Mouse (Mus musculus) stomach, postnatal 0 days (tissue): Measurements from ENCODE around the gene Syt17. TPM values are rescaled to one million over a fixed set of nuclear protein-coding genes. Genes with fewer than 3 reads are reported as not detected.

Source experiments
- ATAC-seq: fragments of 200-750 bp; cut with Nextera tagmentation; 2 replicates; pipeline ENCODE4 v1.8.0; 2017; ENCODE audit not compliant: low FRiP score, low TSS enrichment
- DNase-seq: peaks from one replicate; pipeline ENCODE4 v3.0.0-alpha.2; 2016; ENCODE audit warnings: low spot score
- H3K27ac ChIP-seq: fragments of 300-500 bp; sonication (generic); replicated peaks from 2 replicates; pipeline ENCODE4 v1.5.1; 2014; ENCODE audit warnings: mild to moderate bottlenecking, control low read depth
- H3K27me3 ChIP-seq: fragments of 300-500 bp; sonication (generic); 2 replicates; pipeline ENCODE4 v1.6.1; 2014; ENCODE audit warnings: low read length; ENCODE audit not compliant: control insufficient read depth, insufficient read depth
- H3K36me3 ChIP-seq: fragments of 300-500 bp; sonication (generic); 2 replicates; pipeline ENCODE4 v1.6.1; 2014; ENCODE audit warnings: low read length, mixed read lengths; ENCODE audit not compliant: control insufficient read depth, insufficient read depth
- H3K4me1 ChIP-seq: fragments of 300-500 bp; sonication (generic); replicated peaks from 2 replicates; pipeline ENCODE4 v1.6.1; 2014; ENCODE audit warnings: antibody characterized with exemption; ENCODE audit not compliant: control insufficient read depth, insufficient read depth
- H3K4me2 ChIP-seq: fragments of 300-500 bp; sonication (generic); replicated peaks from 2 replicates; pipeline ENCODE4 v1.6.1; 2014; ENCODE audit warnings: low read depth, mild to moderate bottlenecking, control low read depth, moderate library complexity
- H3K4me3 ChIP-seq: fragments of 300-500 bp; sonication (generic); 2 replicates; pipeline ENCODE4 v1.5.1; 2014; ENCODE audit warnings: low read depth, low read length, control low read depth
- H3K9ac ChIP-seq: fragments of 300-500 bp; sonication (generic); 2 replicates; pipeline ENCODE4 v1.6.1; 2014; ENCODE audit warnings: mild to moderate bottlenecking, low read length, control low read depth, mixed read lengths
- H3K9me3 ChIP-seq: fragments of 300-500 bp; sonication (generic); 2 replicates; pipeline ENCODE4 v1.6.1; 2016; ENCODE audit warnings: low read length; ENCODE audit not compliant: control insufficient read depth
- CTCF ChIP-seq: IDR thresholded peaks from 2 replicates; pipeline ENCODE4 v1.5.1; 2016; ENCODE audit warnings: antibody characterized with exemption, low read depth, mild to moderate bottlenecking, moderate library complexity
- EP300 ChIP-seq: optimal IDR thresholded peaks from 2 replicates; pipeline ENCODE3; 2016; ENCODE audit warnings: antibody characterized with exemption
- WGBS: fragments of 180-500 bp; shearing (Covaris S2); extraction: QIAGEN DNeasy Blood & Tissue Kit; methylation state at CpG from one replicate; pipeline ENCODE4 v1.1.7; 2014; 5-methylcytosine and 5-hydroxymethylcytosine counted together
- polyA plus RNA-seq: library from polyadenylated mRNA; unstranded; fragments of >200 nt; fragmentation: Nextera tagmentation; extraction: Ambion mirVana; gene quantifications from 2 replicates; pipeline ENCODE4 v1.2.1, GENCODE M21; 2015

The Syt17 gene
- polyA plus RNA-seq, 1 experiment from 2014 or later = 3.3 TPM

GRCm38 (mm10) chr7:118428937-118429336, 19.1 kb downstream of the Syt17 start:
- TF ChIP-seq CTCF (no peak), EP300 (no peak)
- H3K9me3 ChIP-seq = no peaks in the 10 kb centered on the region
- no peaks in the 10 kb centered on the region for H3K36me3 ChIP-seq
- no peak for DNase-seq
- 86% methylated on average over 2 of the region's 2 CpGs for WGBS
- no peak overlapping the region for H3K27ac ChIP-seq
- no peaks in the 10 kb centered on the region for H3K27me3 ChIP-seq
- H3K4me1 ChIP-seq = no peaks in the 10 kb centered on the region
- H3K4me2 ChIP-seq = no peak overlapping the region
- H3K4me3 ChIP-seq = no peak overlapping the region
- ATAC-seq = no peak
- no peak overlapping the region for H3K9ac ChIP-seq

- H3K4me3 ChIP-seq = no peak overlapping the region
- DNase-seq (no peak), ATAC-seq (no peak)
- no peak overlapping the region for H3K27ac ChIP-seq
- no peaks in the 10 kb centered on the region for H3K9me3 ChIP-seq
- 60% methylated on average over 6 of the region's 6 CpGs for WGBS
- no peak overlapping the region for H3K4me2 ChIP-seq
- no peak for TF ChIP-seq EP300
- TF ChIP-seq CTCF = no peak
- H3K27me3 ChIP-seq = no peaks in the 10 kb centered on the region
- no peaks in the 10 kb centered on the region for H3K4me1 ChIP-seq
- H3K9ac ChIP-seq = no peak overlapping the region
- no peaks in the 10 kb centered on the region for H3K36me3 ChIP-seq
Observed at GRCm38 (mm10) chr7:118419491-118420180, 28.4 kb downstream of the Syt17 start.

GRCm38 (mm10) chr7:118414183-118414582, 33.8 kb downstream of the Syt17 start:
- Histone ChIP-seq H3K4me1 (no peaks in the 10 kb centered on the region), H3K9me3 (no peaks in the 10 kb centered on the region), H3K4me3 (no peak overlapping the region), H3K27ac (no peak overlapping the region), H3K27me3 (no peaks in the 10 kb centered on the region), H3K9ac (no peak overlapping the region), H3K4me2 (no peak overlapping the region), H3K36me3 (no peaks in the 10 kb centered on the region)
- ATAC-seq (no peak), DNase-seq (no peak)
- 74% methylated on average over 3 of the region's 3 CpGs for WGBS
- TF ChIP-seq EP300 (no peak), CTCF (no peak)

GRCm38 (mm10) chr7:118411877-118412276, 36.1 kb downstream of the Syt17 start:
- no peak overlapping the region for H3K9ac ChIP-seq
- no peaks in the 10 kb centered on the region for H3K4me1 ChIP-seq
- H3K9me3 ChIP-seq = no peaks in the 10 kb centered on the region
- no peak for DNase-seq
- no peak for ATAC-seq
- H3K4me3 ChIP-seq = no peak overlapping the region
- 68% methylated on average over 3 of the region's 3 CpGs for WGBS
- no peaks in the 10 kb centered on the region for H3K36me3 ChIP-seq
- H3K27me3 ChIP-seq = no peaks in the 10 kb centered on the region
- H3K4me2 ChIP-seq = no peak overlapping the region
- no peak for TF ChIP-seq EP300
- H3K27ac ChIP-seq = no peak overlapping the region

- DNase-seq (peak; percentile 30), ATAC-seq (no peak)
- Histone ChIP-seq H3K27ac (no peak overlapping the region), H3K4me1 (no peaks in the 10 kb centered on the region), H3K9me3 (no peaks in the 10 kb centered on the region), H3K4me3 (no peak overlapping the region), H3K36me3 (no peaks in the 10 kb centered on the region), H3K27me3 (no peaks in the 10 kb centered on the region), H3K9ac (no peak overlapping the region), H3K4me2 (no peak overlapping the region)
- WGBS = 69% methylated on average over 2 of the region's 2 CpGs
- TF ChIP-seq CTCF (peak; percentile 67), EP300 (no peak)
Observed at GRCm38 (mm10) chr7:118409421-118409820, 38.6 kb downstream of the Syt17 start.

- H3K27me3 ChIP-seq = no peaks in the 10 kb centered on the region
- no peaks in the 10 kb centered on the region for H3K36me3 ChIP-seq
- DNase-seq (no peak), ATAC-seq (no peak)
- no peak overlapping the region for H3K27ac ChIP-seq
- H3K4me1 ChIP-seq = no peaks in the 10 kb centered on the region
- no peak for TF ChIP-seq CTCF
- TF ChIP-seq EP300 = no peak
- no peak overlapping the region for H3K9ac ChIP-seq
- no peak overlapping the region for H3K4me3 ChIP-seq
- no peaks in the 10 kb centered on the region for H3K9me3 ChIP-seq
- H3K4me2 ChIP-seq = no peak overlapping the region
Observed at GRCm38 (mm10) chr7:118405251-118405650, 42.8 kb downstream of the Syt17 start.
